Mouse (Mus musculus) B cell, adult 67 days (primary cell): ENCODE data around the gene Sfrp2. TPM values are rescaled to one million over a fixed set of nuclear protein-coding genes. Genes with fewer than 3 reads are reported as not detected.

Experiments
- total RNA-seq, 2 experiments: library from RNA; stranded (reverse); gene quantifications; 4 replicates each; pipeline ENCODE4 v1.2.4; 2023

Sfrp2 gene
- total RNA-seq: not detected

DNA sequence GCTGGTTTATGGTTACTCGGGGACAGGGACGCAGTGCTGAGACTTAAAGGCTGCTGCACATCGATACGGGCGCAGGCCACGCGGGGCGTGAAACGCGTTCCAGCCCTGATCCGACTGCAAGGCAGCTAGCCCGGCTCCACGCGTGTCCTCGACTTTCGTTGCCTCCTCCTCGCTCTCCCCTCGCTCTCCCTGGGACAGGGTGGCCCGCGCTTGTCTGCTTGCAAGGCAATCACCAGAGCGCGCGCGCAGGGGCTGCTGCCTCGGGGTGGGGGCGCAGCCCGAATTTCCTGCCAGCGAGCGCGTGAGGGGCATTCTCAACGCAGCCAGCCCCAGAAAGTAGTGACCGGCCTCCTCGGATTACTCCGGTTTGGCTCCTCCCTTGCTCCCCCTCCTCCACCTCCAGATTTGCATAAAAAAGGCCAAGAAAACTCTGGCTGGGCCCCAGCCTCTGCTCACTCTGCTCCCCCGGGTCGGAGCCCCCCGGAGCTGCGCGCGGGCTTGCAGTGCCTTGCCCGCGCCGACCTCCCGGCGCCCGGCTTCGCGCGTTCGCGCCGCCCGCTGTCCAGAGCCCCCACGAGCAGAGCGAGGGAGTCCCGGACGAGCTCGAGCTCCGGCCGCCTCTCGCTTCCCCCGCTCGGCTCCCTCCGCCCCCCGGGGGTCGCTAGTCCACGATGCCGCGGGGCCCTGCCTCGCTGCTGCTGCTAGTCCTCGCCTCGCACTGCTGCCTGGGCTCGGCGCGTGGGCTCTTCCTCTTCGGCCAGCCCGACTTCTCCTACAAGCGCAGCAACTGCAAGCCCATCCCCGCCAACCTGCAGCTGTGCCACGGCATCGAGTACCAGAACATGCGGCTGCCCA is at the start of gene Sfrp2:
Gene Sfrp2 (plus strand): TSS at position 451 of the 855 bp plus-strand sequence.

Other genes starting within 250 kb of the Sfrp2 start
- 10 to 100 TPM; 10.9 to 11.6 TPM for gene Tlr2, start 75.4 kb downstream of the Sfrp2 start, total RNA-seq